Mouse (Mus musculus) testis, adult 2 months (tissue): Measurements from ENCODE around the gene Haus7.

Experiments
- CTCF ChIP-seq: fragments of 200-500 bp; IDR thresholded peaks from 2 replicates; pipeline ENCODE4 v1.5.1; 2012; ENCODE audit warnings: low read depth, mild to moderate bottlenecking, inconsistent platforms, low read length, moderate library complexity; ENCODE audit not compliant: control insufficient read depth, insufficient read depth, insufficient replicate concordance
- POLR2A ChIP-seq: fragments of 200-500 bp; IDR thresholded peaks from 2 replicates; pipeline ENCODE4 v1.6.1; 2012; ENCODE audit warnings: low read depth, mild to moderate bottlenecking, inconsistent platforms, low read length, moderate library complexity; ENCODE audit not compliant: control insufficient read depth

DNA sequence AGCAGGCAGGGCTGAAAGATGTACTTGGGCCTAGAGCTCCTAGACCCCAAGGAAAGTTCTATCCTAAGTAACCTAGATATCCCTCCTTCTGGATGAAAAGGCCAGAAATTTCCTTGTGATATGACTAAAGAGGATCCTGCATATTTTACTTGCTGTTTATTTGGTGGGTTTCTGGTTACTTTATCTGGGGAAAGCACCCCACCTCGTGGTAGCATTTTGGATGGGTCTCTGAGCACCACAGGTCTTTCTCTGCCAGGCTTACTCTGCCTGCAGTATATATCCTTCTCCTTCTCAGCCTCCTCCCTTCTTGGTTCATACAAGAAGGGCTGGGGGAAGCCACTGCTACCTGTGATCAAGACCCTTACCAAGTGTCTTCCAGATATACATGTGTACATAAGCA lies 46.1 kb downstream of the Haus7 start:
- no peak for TF ChIP-seq POLR2A
- TF ChIP-seq CTCF = no peak
